Mouse (Mus musculus): ENCODE measurements at regions not wholly inside any gene's neighbourhood (a gene's known extent, or its start where the extent isn't known, plus 50 kb on each side); places are given as distances from the start of the nearest gene placed in this dataset.
A peak's percentile ranks its signal among the peaks of the same experiment; 100 is the strongest.

- Histone ChIP-seq H3K4me2 (no peak overlapping the region), H3K27ac (peak overlapping the region; percentile 65), H3K4me1 (peaks cover 11% of the 10 kb centered on the region; the same call in 1 of the 2 replicates), H3K36me3 (replicated peaks) (no peaks in the 10 kb centered on the region), H3K9ac (no peak overlapping the region), H3K4me3 (replicated peaks) (no peak overlapping the region), H3K27me3 (no peaks in the 10 kb centered on the region), H3K9me3 (no peaks in the 10 kb centered on the region)
- peak; percentile 40; the same call in 1 of the 2 replicates for ATAC-seq (ENCODE audit: low FRiP score)
- WGBS, result 50% methylated on average over 7 of the region's 7 CpGs
Measured at GRCm38 (mm10) chr10:118640121-118640809, 199.4 kb downstream of the Ifng start.

- H3K36me3 ChIP-seq (replicated peaks), result no peaks in the 10 kb centered on the region
- H3K9me3 ChIP-seq, result no peaks in the 10 kb centered on the region
- H3K4me1 ChIP-seq, result peaks cover 11% of the 10 kb centered on the region; the same call in 1 of the 2 replicates
- no peak overlapping the region; the same call in 1 of the 2 replicates for H3K4me2 ChIP-seq
- 36% methylated on average over 12 of the region's 12 CpGs for WGBS
- H3K9ac ChIP-seq, result no peak overlapping the region
- no peaks in the 10 kb centered on the region for H3K27me3 ChIP-seq
- peak; percentile 84 for ATAC-seq (ENCODE audit: low FRiP score)
- H3K4me3 ChIP-seq (replicated peaks), result no peak overlapping the region
- peak overlapping the region; percentile 65 for H3K27ac ChIP-seq
Measured at GRCm38 (mm10) chr10:118640810-118641427, 200.1 kb downstream of the Ifng start.

- H3K9me3 ChIP-seq, result no peaks in the 10 kb centered on the region
- ATAC-seq (ENCODE audit: low FRiP score), result no peak
- H3K4me1 ChIP-seq, result peaks cover 11% of the 10 kb centered on the region; the same call in 1 of the 2 replicates
- H3K27ac ChIP-seq, result no peak overlapping the region
- no peaks in the 10 kb centered on the region for H3K36me3 ChIP-seq (replicated peaks)
- no peak overlapping the region for H3K4me2 ChIP-seq
- 82% methylated on average over 8 of the region's 8 CpGs for WGBS
- no peaks in the 10 kb centered on the region for H3K27me3 ChIP-seq
- no peak overlapping the region for H3K4me3 ChIP-seq (replicated peaks)
- H3K9ac ChIP-seq, result no peak overlapping the region
Measured at GRCm38 (mm10) chr10:118643622-118644021, 202.8 kb downstream of the Ifng start.

GRCm38 (mm10) chr10:118648111-118648510 is 207.3 kb downstream of the Ifng start:
- no peak overlapping the region for H3K9ac ChIP-seq
- no peak for ATAC-seq (ENCODE audit: low FRiP score)
- 83% methylated on average over 2 of the region's 2 CpGs for WGBS
- H3K27me3 ChIP-seq, result no peaks in the 10 kb centered on the region
- H3K4me2 ChIP-seq, result no peak overlapping the region
- H3K4me3 ChIP-seq (replicated peaks), result no peak overlapping the region
- no peaks in the 10 kb centered on the region for H3K4me1 ChIP-seq
- H3K27ac ChIP-seq, result no peak overlapping the region
- H3K36me3 ChIP-seq (replicated peaks), result no peaks in the 10 kb centered on the region
- no peaks in the 10 kb centered on the region for H3K9me3 ChIP-seq

- no peak overlapping the region for H3K4me2 ChIP-seq
- no peak overlapping the region for H3K9ac ChIP-seq
- H3K27ac ChIP-seq, result no peak overlapping the region
- no peak overlapping the region for H3K4me3 ChIP-seq (replicated peaks)
- H3K4me1 ChIP-seq, result no peaks in the 10 kb centered on the region
- no peaks in the 10 kb centered on the region for H3K36me3 ChIP-seq (replicated peaks)
- 74% methylated on average over 5 of the region's 5 CpGs for WGBS
- H3K9me3 ChIP-seq, result no peaks in the 10 kb centered on the region
- H3K27me3 ChIP-seq, result no peaks in the 10 kb centered on the region
- ATAC-seq (ENCODE audit: low FRiP score), result no peak
Measured at GRCm38 (mm10) chr10:118656561-118656960, 213.4 kb downstream of the Dyrk2 start.

- no peak overlapping the region for H3K4me2 ChIP-seq
- H3K27me3 ChIP-seq, result peaks cover 3% of the 10 kb centered on the region; the same call in 1 of the 2 replicates
- whole genome bisulfite sequencing, result 27% methylated on average over 3 of the region's 3 CpGs
- H3K36me3 ChIP-seq (replicated peaks), result no peaks in the 10 kb centered on the region
- no peak overlapping the region for H3K4me3 ChIP-seq (replicated peaks)
- H3K9me3 ChIP-seq, result no peaks in the 10 kb centered on the region
- no peak for ATAC-seq (ENCODE audit: low FRiP score)
- no peak overlapping the region for H3K9ac ChIP-seq
- no peaks in the 10 kb centered on the region for H3K4me1 ChIP-seq
- no peak overlapping the region for H3K27ac ChIP-seq
Measured at GRCm38 (mm10) chr10:118666009-118666408, 204.0 kb downstream of the Dyrk2 start.

- peak; percentile 57; the same call in 1 of the 2 replicates for ATAC-seq (ENCODE audit: low FRiP score)
- H3K4me1 ChIP-seq, result peaks cover 9% of the 10 kb centered on the region; the same call in 1 of the 2 replicates
- H3K4me2 ChIP-seq, result peak overlapping the region; percentile 27
- 0 out of 2 replicates have a peak, but pooled peaks cover 9% of the 10 kb centered on the region for H3K9me3 ChIP-seq
- H3K27me3 ChIP-seq, result no peaks in the 10 kb centered on the region
- no peaks in the 10 kb centered on the region for H3K36me3 ChIP-seq (replicated peaks)
- H3K9ac ChIP-seq, result no peak overlapping the region
- 63% methylated on average over 18 of the region's 18 CpGs for WGBS
- H3K27ac ChIP-seq, result no peak overlapping the region
- H3K4me3 ChIP-seq (replicated peaks), result no peak overlapping the region
Measured at GRCm38 (mm10) chr10:118675816-118676465, 194.1 kb downstream of the Dyrk2 start.

GRCm38 (mm10) chr10:118678750-118679418 is 191.1 kb downstream of the Dyrk2 start:
- H3K4me1 ChIP-seq, result peaks cover 9% of the 10 kb centered on the region; the same call in 1 of the 2 replicates
- no peak overlapping the region for H3K9ac ChIP-seq
- H3K27me3 ChIP-seq, result no peaks in the 10 kb centered on the region
- H3K36me3 ChIP-seq (replicated peaks), result no peaks in the 10 kb centered on the region
- ATAC-seq (ENCODE audit: low FRiP score), result no peak
- H3K9me3 ChIP-seq, result no peaks in the 10 kb centered on the region
- H3K27ac ChIP-seq, result no peak overlapping the region
- H3K4me2 ChIP-seq, result no peak overlapping the region
- no peak overlapping the region for H3K4me3 ChIP-seq (replicated peaks)
- WGBS, result 69% methylated on average over 12 of the region's 12 CpGs

- H3K36me3 ChIP-seq (replicated peaks), result no peaks in the 10 kb centered on the region
- H3K4me1 ChIP-seq, result peaks cover 9% of the 10 kb centered on the region; the same call in 1 of the 2 replicates
- no peaks in the 10 kb centered on the region for H3K27me3 ChIP-seq
- 78% methylated on average over 5 of the region's 5 CpGs for WGBS
- no peak for ATAC-seq (ENCODE audit: low FRiP score)
- no peak overlapping the region for H3K4me3 ChIP-seq (replicated peaks)
- no peak overlapping the region for H3K27ac ChIP-seq
- no peak overlapping the region for H3K9ac ChIP-seq
- H3K9me3 ChIP-seq, result no peaks in the 10 kb centered on the region
- H3K4me2 ChIP-seq, result no peak overlapping the region
Measured at GRCm38 (mm10) chr10:118679507-118679906, 190.5 kb downstream of the Dyrk2 start.

GRCm38 (mm10) chr10:118680896-118681295 is 189.1 kb downstream of the Dyrk2 start:
- Histone ChIP-seq H3K27ac (no peak overlapping the region), H3K9ac (no peak overlapping the region), H3K4me1 (peaks cover 4% of the 10 kb centered on the region; the same call in 1 of the 2 replicates), H3K27me3 (no peaks in the 10 kb centered on the region), H3K9me3 (no peaks in the 10 kb centered on the region), H3K4me3 (replicated peaks) (no peak overlapping the region), H3K4me2 (no peak overlapping the region), H3K36me3 (replicated peaks) (no peaks in the 10 kb centered on the region)
- no peak for ATAC-seq (ENCODE audit: low FRiP score)
- 89% methylated on average over 6 of the region's 6 CpGs for WGBS

GRCm38 (mm10) chr10:118683356-118683755 is 186.7 kb downstream of the Dyrk2 start:
- 87% methylated on average over 9 of the region's 9 CpGs for WGBS
- ATAC-seq (ENCODE audit: low FRiP score), result no peak
- Histone ChIP-seq H3K27ac (no peak overlapping the region), H3K9ac (no peak overlapping the region), H3K4me1 (no peaks in the 10 kb centered on the region), H3K36me3 (replicated peaks) (no peaks in the 10 kb centered on the region), H3K9me3 (no peaks in the 10 kb centered on the region), H3K4me2 (no peak overlapping the region), H3K4me3 (replicated peaks) (no peak overlapping the region), H3K27me3 (no peaks in the 10 kb centered on the region)

GRCm38 (mm10) chr10:118699292-118699691 is 170.7 kb downstream of the Dyrk2 start:
- 81% methylated on average over 3 of the region's 3 CpGs for WGBS

More at GRCm38 (mm10) chr10:118699292-118699691, 170.7 kb downstream of the Dyrk2 start:
- no peak overlapping the region for H3K4me2 ChIP-seq
- no peaks in the 10 kb centered on the region for H3K9me3 ChIP-seq
- H3K4me3 ChIP-seq (replicated peaks), result no peak overlapping the region
- H3K9ac ChIP-seq, result no peak overlapping the region
- H3K4me1 ChIP-seq, result no peaks in the 10 kb centered on the region
- H3K27me3 ChIP-seq, result no peaks in the 10 kb centered on the region
- no peaks in the 10 kb centered on the region for H3K36me3 ChIP-seq (replicated peaks)
- ATAC-seq (ENCODE audit: low FRiP score), result no peak
- no peak overlapping the region for H3K27ac ChIP-seq
